Mouse (Mus musculus): ENCODE results near the gene Slc37a2.

The Slc37a2 gene

DNA sequence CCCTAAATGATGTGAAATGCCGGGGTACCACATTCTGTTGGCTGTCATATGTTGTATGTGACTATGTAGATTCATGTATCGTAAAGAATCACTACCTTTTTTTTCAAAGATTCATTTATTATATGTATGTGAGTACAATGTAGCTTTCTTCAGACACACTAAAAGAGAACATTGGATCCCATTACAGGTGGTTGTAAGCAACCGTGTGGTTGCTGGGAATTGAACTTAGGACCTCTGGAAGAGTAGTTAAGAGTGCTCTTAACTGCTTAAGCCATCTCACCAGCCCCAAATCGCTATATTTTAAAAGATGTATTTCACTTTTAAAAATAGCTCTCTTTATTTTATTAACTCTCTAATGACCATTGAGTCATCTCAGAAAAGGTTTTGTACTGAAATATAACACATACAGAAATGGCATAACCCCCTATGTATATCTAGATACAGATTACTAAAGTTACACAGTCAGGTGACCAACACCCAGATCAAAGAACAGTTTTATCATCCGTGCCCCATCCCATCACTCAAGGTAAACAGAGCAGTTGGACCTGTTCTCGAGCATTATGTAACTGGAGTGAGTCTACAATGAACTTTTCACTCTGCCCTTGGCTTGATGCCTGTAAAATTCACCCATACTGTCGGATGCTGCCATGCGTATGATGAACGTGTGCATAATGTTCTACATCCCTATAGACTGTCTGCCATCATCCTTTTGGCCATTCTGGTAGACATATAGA, 41.0 kb downstream of the Slc37a2 start:
- no peak for DNase-seq

GRCm38 (mm10) chr9:37213060-37213738, 42.3 kb downstream of the Slc37a2 start:
- no peak for DNase-seq

- DNase-seq, result peak; percentile 94 to 97
Observed at GRCm38 (mm10) chr9:37207929-37208411, 47.6 kb downstream of the Slc37a2 start, which contains the start of gene Tmem218. TSS of gene Tmem218 (plus strand) at chr9:37208223.

GRCm38 (mm10) chr9:37203884-37204283, 51.7 kb downstream of the Slc37a2 start:
- peak; percentile 17 to 52 for DNase-seq

- DNase-seq, result no peak
Observed at GRCm38 (mm10) chr9:37200414-37200813, 55.1 kb downstream of the Slc37a2 start.

GRCm38 (mm10) chr9:37197067-37197466, 58.5 kb downstream of the Slc37a2 start:
- DNase-seq, result no peak

DNA sequence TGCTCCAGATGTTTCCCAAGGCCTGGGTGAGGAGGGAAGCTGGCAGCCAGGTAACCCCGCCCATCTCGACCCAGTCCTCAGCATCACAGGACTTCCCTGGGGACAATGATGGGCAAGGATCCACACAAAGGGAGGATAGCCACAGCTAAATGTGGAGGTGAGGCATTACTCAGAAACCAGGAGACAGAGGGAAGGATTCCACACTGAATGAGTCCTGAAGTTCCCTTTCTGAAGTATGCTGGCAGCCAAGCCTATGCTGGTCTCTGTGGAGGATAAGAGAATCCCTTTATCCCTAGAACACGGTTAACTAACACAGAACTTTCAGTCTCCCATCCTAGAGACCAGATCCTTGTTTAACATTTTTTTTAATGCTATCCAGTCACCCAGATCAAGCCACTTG, 67.5 kb downstream of the Slc37a2 start:
- no peak for DNase-seq

GRCm38 (mm10) chr9:37187407-37187806, 68.1 kb downstream of the Slc37a2 start:
- DNase-seq, result no peak

- no peak for DNase-seq
Observed at GRCm38 (mm10) chr9:37183176-37183575, 72.4 kb downstream of the Slc37a2 start.

DNA sequence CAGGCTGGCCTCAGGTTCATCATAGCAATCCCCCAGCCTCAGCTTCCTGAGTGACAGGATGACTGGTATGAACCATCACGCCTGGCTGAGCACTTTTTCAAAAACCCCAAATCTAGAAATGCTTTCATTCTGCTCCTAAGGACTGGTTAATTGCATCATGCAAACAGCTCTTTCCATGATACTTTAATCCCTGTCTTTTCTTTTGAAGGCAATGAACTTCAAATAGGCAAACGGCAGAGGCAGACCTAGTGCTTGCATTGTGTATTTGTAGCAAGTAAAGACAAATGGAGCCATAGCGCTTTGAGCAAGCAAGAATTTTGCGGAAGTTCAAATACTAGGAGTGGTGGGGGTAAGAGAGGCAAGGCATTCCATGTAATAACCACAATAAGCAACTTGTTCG, 73.9 kb downstream of the Slc37a2 start:
- no peak for DNase-seq

- DNase-seq, result no peak
Observed at GRCm38 (mm10) chr9:37179596-37179995, 75.9 kb downstream of the Slc37a2 start.

DNA sequence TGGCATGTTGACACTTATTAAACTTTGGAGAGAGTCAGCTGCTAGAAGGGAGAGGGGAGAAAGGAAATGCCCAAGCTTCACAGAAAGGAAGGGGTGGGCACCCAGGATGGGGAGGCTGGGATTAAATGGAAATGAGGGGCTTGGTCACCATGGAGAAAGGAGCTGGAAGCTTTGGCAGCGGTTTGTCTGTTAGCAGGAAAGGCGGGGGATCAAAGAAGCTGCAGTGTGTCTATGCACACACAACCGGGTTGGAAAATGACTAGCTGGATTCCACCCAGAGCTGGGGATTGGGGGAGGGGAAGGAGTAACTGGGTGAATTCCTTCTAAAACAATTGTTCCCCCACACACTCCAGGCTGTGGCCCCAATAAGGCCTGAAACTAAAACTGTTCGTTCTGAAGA, 76.6 kb downstream of the Slc37a2 start:
- DNase-seq, result no peak
